ENCODE assay signal across 7 mouse cellular contexts in genomic region chr3:96596855-96597254, GRCm38 (mm10). TPM values are rescaled to one million over a fixed set of nuclear protein-coding genes. Genes with fewer than 3 reads are reported as not detected.
A peak's percentile ranks its signal among the peaks of the same experiment; 100 is the strongest.
DNase-seq lines count a peak whose midpoint lies in the region; ATAC-seq and TF ChIP-seq lines count a peak whose summit lies in the region.

No protein-coding gene starts in this region.

- DNase-seq in neural tube, embryonic 11.5 days (ENCODE audit: low spot score): no peak
- no peak for DNase-seq in neural tube, embryonic 10.5 days (ENCODE audit: extremely low spot score, low spot score)
- peak; percentile 45 for DNase-seq in right cerebral cortex, postnatal 4 days
- no peak for DNase-seq in T-cell, adult 2 months (ENCODE audit: low spot score)

- peak overlapping the region; percentile 52 for H3K9ac ChIP-seq in neural tube, embryonic 11.5 days (ENCODE audit: low read length)
- H3K9ac ChIP-seq in limb, embryonic 13.5 days: peak overlapping the region; percentile 80

- no peaks in the 10 kb centered on the region for H3K9me3 ChIP-seq in neural tube, embryonic 11.5 days (ENCODE audit: control insufficient read depth, low read length)
- H3K9me3 ChIP-seq in limb, embryonic 13.5 days: no peaks in the 10 kb centered on the region

- ATAC-seq in neural tube, embryonic 11.5 days (ENCODE audit: insufficient read depth, low FRiP score, low TSS enrichment): no peak
- no peak for ATAC-seq in limb, embryonic 13.5 days (ENCODE audit: low FRiP score, low read depth)
- no peak for ATAC-seq in frontal cortex, adult (ENCODE audit: low TSS enrichment)

- peak overlapping the region; percentile 98 for H3K4me2 ChIP-seq in neural tube, embryonic 11.5 days (ENCODE audit: low read depth)
- peak overlapping the region; percentile 99 for H3K4me2 ChIP-seq in limb, embryonic 13.5 days (replicated peaks)

- TF ChIP-seq CTCF in embryonic fibroblast, embryonic 13.5 days (IDR thresholded peaks at IDR 0.05; ENCODE audit: borderline replicate concordance, insufficient read depth, low read length): no peak

- H3K27me3 ChIP-seq in neural tube, embryonic 11.5 days (ENCODE audit: control insufficient read depth, insufficient read depth, low read length): peaks cover 6% of the 10 kb centered on the region
- peaks cover 30% of the 10 kb centered on the region for H3K27me3 ChIP-seq in limb, embryonic 13.5 days

- WGBS in neural tube, embryonic 11.5 days: 4% methylated on average over 9 of the region's 12 CpGs
- WGBS in limb, embryonic 13.5 days: 3% methylated on average over 10 of the region's 12 CpGs

- peaks cover 24% of the 10 kb centered on the region for H3K4me1 ChIP-seq in neural tube, embryonic 11.5 days (ENCODE audit: control insufficient read depth, insufficient read depth, low read length)
- peaks cover 11% of the 10 kb centered on the region for H3K4me1 ChIP-seq in embryonic fibroblast, embryonic 13.5 days (ENCODE audit: control insufficient read depth, insufficient read depth, low read length)
- peaks cover 61% of the 10 kb centered on the region for H3K4me1 ChIP-seq in limb, embryonic 13.5 days

- H3K27ac ChIP-seq in neural tube, embryonic 11.5 days (ENCODE audit: low read depth, low read length): no peak overlapping the region
- peak overlapping the region; percentile 7 for H3K27ac ChIP-seq in embryonic fibroblast, embryonic 13.5 days (ENCODE audit: insufficient read depth, low read length)
- H3K27ac ChIP-seq in limb, embryonic 13.5 days: no peak overlapping the region

- H3K36me3 ChIP-seq in neural tube, embryonic 11.5 days (ENCODE audit: control insufficient read depth, insufficient read depth, low read length): no peaks in the 10 kb centered on the region
- no peaks in the 10 kb centered on the region for H3K36me3 ChIP-seq in limb, embryonic 13.5 days

- TF ChIP-seq POLR2A in embryonic fibroblast, embryonic 13.5 days (IDR thresholded peaks at IDR 0.05; ENCODE audit: low read depth, low read length): no peak

- peak overlapping the region; percentile 51 for H3K4me3 ChIP-seq in neural tube, embryonic 11.5 days (ENCODE audit: low read depth, low read length)
- peak overlapping the region; percentile 52 for H3K4me3 ChIP-seq in embryonic fibroblast, embryonic 13.5 days (ENCODE audit: insufficient read depth, low read length)
- H3K4me3 ChIP-seq in limb, embryonic 13.5 days: peak overlapping the region; percentile 57

RNA-seq across cellular contexts. Expression of gene Ankrd34a, which starts 0.4 kb away (rescaled TPM):
- polyA plus RNA-seq in neural tube, embryonic 11.5 days (2014; fragmentation: Nextera tagmentation; extraction: Ambion mirVana): 2.8 and 3.6 TPM in 2 replicates
- 5.1 and 7.4 TPM in 2 replicates for polyA plus RNA-seq in embryonic fibroblast, embryonic 13.5 days (2011; ENCODE audit: insufficient read length, low read depth, missing spikeins)
- polyA plus RNA-seq in limb, embryonic 13.5 days (2015; fragmentation: Nextera tagmentation; extraction: Ambion mirVana): 3.0 and 3.1 TPM in 2 replicates

RNA-seq across cellular contexts. Expression of gene Polr3gl, which starts 2.9 kb away (rescaled TPM):
- polyA plus RNA-seq in neural tube, embryonic 11.5 days (2014; fragmentation: Nextera tagmentation; extraction: Ambion mirVana): 12.8 and 15.8 TPM in 2 replicates
- polyA plus RNA-seq in embryonic fibroblast, embryonic 13.5 days (2011; ENCODE audit: insufficient read length, low read depth, missing spikeins): 23.2 and 30.6 TPM in 2 replicates
- polyA plus RNA-seq in limb, embryonic 13.5 days (2015; fragmentation: Nextera tagmentation; extraction: Ambion mirVana): 48.8 and 55.6 TPM in 2 replicates

RNA-seq across cellular contexts. Expression of gene Lix1l, which starts 4.1 kb away (rescaled TPM):
- polyA plus RNA-seq in neural tube, embryonic 11.5 days (2014; fragmentation: Nextera tagmentation; extraction: Ambion mirVana): 8.0 and 8.7 TPM in 2 replicates
- 109 and 123 TPM in 2 replicates for polyA plus RNA-seq in embryonic fibroblast, embryonic 13.5 days (2011; ENCODE audit: insufficient read length, low read depth, missing spikeins)
- polyA plus RNA-seq in limb, embryonic 13.5 days (2015; fragmentation: Nextera tagmentation; extraction: Ambion mirVana): 8.4 and 8.7 TPM in 2 replicates

RNA-seq across cellular contexts. Expression of gene Gm16253, which starts 20.1 kb away (rescaled TPM):
- polyA plus RNA-seq in neural tube, embryonic 11.5 days (2014; fragmentation: Nextera tagmentation; extraction: Ambion mirVana): 0.46 and 0.49 TPM in 2 replicates
- polyA plus RNA-seq in embryonic fibroblast, embryonic 13.5 days (2011; ENCODE audit: insufficient read length, low read depth, missing spikeins): not detected in 2 replicates
- 1.3 and 1.5 TPM in 2 replicates for polyA plus RNA-seq in limb, embryonic 13.5 days (2015; fragmentation: Nextera tagmentation; extraction: Ambion mirVana)

RNA-seq across cellular contexts. Expression of gene Rbm8a, which starts 32.9 kb away (rescaled TPM):
- polyA plus RNA-seq in neural tube, embryonic 11.5 days (2014; fragmentation: Nextera tagmentation; extraction: Ambion mirVana): 187 and 188 TPM in 2 replicates
- 108 and 113 TPM in 2 replicates for polyA plus RNA-seq in embryonic fibroblast, embryonic 13.5 days (2011; ENCODE audit: insufficient read length, low read depth, missing spikeins)
- 156 and 157 TPM in 2 replicates for polyA plus RNA-seq in limb, embryonic 13.5 days (2015; fragmentation: Nextera tagmentation; extraction: Ambion mirVana)

Comparison
In these comparisons a context has a peak if more than half of its experiments do, and no peak if none do; other contexts are left out.
1. RNA of gene Lix1l, which starts 4.1 kb away (polyA plus RNA-seq): 109 to 123 TPM in embryonic fibroblast, embryonic 13.5 days; 8.0 to 8.7 TPM in neural tube, embryonic 11.5 days and 8.4 to 8.7 TPM in limb, embryonic 13.5 days; every median in the first group is over 10 times any median in the second.
2. Peak in every context shown above with its lines, with median percentiles within 50 percentile points of each other: H3K4me3 ChIP-seq.